Mouse (Mus musculus) kidney, embryonic 16.5 days (tissue): ENCODE measurements around the gene Cdk12. TPM values are rescaled to one million over a fixed set of nuclear protein-coding genes. Genes with fewer than 3 reads are reported as not detected.
A peak's percentile ranks its signal among the peaks of the same experiment; 100 is the strongest.

Experiments
- ATAC-seq: fragments of 200-750 bp; cut with Nextera tagmentation; 2 replicates; pipeline ENCODE4 v1.8.0; 2017; ENCODE audit warnings: moderate TSS enrichment; ENCODE audit not compliant: low FRiP score, low TSS enrichment
- H3K27ac ChIP-seq: fragments of 300-500 bp; sonication (generic); 2 replicates; pipeline ENCODE4 v1.5.1; 2014; ENCODE audit warnings: low read length
- H3K27me3 ChIP-seq: fragments of 300-500 bp; sonication (generic); 2 replicates; pipeline ENCODE4 v1.6.1; 2014; ENCODE audit warnings: low read length, control low read depth, mixed read lengths; ENCODE audit not compliant: insufficient read depth
- H3K36me3 ChIP-seq: fragments of 300-500 bp; sonication (generic); 2 replicates; pipeline ENCODE4 v1.6.1; 2014; ENCODE audit warnings: low read length, control low read depth, mixed read lengths; ENCODE audit not compliant: insufficient read depth
- H3K4me1 ChIP-seq: fragments of 300-500 bp; sonication (generic); 2 replicates; pipeline ENCODE4 v1.6.1; 2014; ENCODE audit warnings: low read length, control low read depth, mixed read lengths; ENCODE audit not compliant: insufficient read depth
- H3K4me2 ChIP-seq: fragments of 300-500 bp; sonication (generic); replicated peaks from 2 replicates; pipeline ENCODE4 v1.6.1; 2014; ENCODE audit warnings: low read depth, low read length
- H3K4me3 ChIP-seq: fragments of 300-500 bp; sonication (generic); 2 replicates; pipeline ENCODE4 v1.5.1; 2014; ENCODE audit warnings: mild to moderate bottlenecking, low read length
- H3K9ac ChIP-seq: fragments of 300-500 bp; sonication (generic); replicated peaks from 2 replicates; pipeline ENCODE4 v1.6.1; 2014; ENCODE audit warnings: low read length
- H3K9me3 ChIP-seq: fragments of 300-500 bp; sonication (generic); 2 replicates; pipeline ENCODE4 v1.6.1; 2016; ENCODE audit warnings: low read length, control low read depth
- WGBS: fragments of 180-500 bp; shearing (Covaris S2); extraction: QIAGEN DNeasy Blood & Tissue Kit; methylation state at CpG from one replicate; pipeline ENCODE4 v1.1.7; 2014; 5-methylcytosine and 5-hydroxymethylcytosine counted together
- polyA plus RNA-seq: library from polyadenylated mRNA; unstranded; fragments of >200 nt; fragmentation: Nextera tagmentation; extraction: Ambion mirVana; gene quantifications from 2 replicates; pipeline ENCODE4 v1.2.1, GENCODE M21; 2015

The Cdk12 gene
- polyA plus RNA-seq, 1 experiment from 2014 or later: 9.2 TPM

- no peaks in the 10 kb centered on the region for H3K4me1 ChIP-seq
- no peaks in the 10 kb centered on the region for H3K36me3 ChIP-seq
- H3K9me3 ChIP-seq: no peaks in the 10 kb centered on the region
- ATAC-seq: no peak
- H3K27me3 ChIP-seq: peaks cover 100% of the 10 kb centered on the region
- no peak overlapping the region for H3K9ac ChIP-seq
- no peak overlapping the region for H3K4me2 ChIP-seq
- H3K27ac ChIP-seq: no peak overlapping the region
- H3K4me3 ChIP-seq: no peak overlapping the region
- WGBS: 8% methylated on average over 12 of the region's 12 CpGs
Measured at GRCm38 (mm10) chr11:98320381-98320780, 117.5 kb downstream of the Cdk12 start.

GRCm38 (mm10) chr11:98320806-98321676 lies 118.2 kb downstream of the Cdk12 start:
- no peaks in the 10 kb centered on the region for H3K36me3 ChIP-seq
- no peaks in the 10 kb centered on the region for H3K4me1 ChIP-seq
- WGBS: 2% methylated on average over 30 of the region's 30 CpGs
- no peak for ATAC-seq
- no peak overlapping the region for H3K4me2 ChIP-seq
- peaks cover 100% of the 10 kb centered on the region for H3K27me3 ChIP-seq
- H3K9ac ChIP-seq: no peak overlapping the region
- no peak overlapping the region for H3K4me3 ChIP-seq
- H3K9me3 ChIP-seq: no peaks in the 10 kb centered on the region
- no peak overlapping the region for H3K27ac ChIP-seq

GRCm38 (mm10) chr11:98321677-98322003 lies 118.8 kb downstream of the Cdk12 start:
- Histone ChIP-seq H3K4me2 (no peak overlapping the region), H3K27ac (no peak overlapping the region), H3K27me3 (peaks cover 100% of the 10 kb centered on the region), H3K4me1 (no peaks in the 10 kb centered on the region), H3K36me3 (no peaks in the 10 kb centered on the region), H3K9me3 (no peaks in the 10 kb centered on the region), H3K4me3 (no peak overlapping the region), H3K9ac (no peak overlapping the region)
- ATAC-seq: no peak
- 4% methylated on average over 5 of the region's 5 CpGs for WGBS

GRCm38 (mm10) chr11:98322159-98322558 lies 119.3 kb downstream of the Cdk12 start:
- peaks cover 100% of the 10 kb centered on the region for H3K27me3 ChIP-seq
- H3K9me3 ChIP-seq: no peaks in the 10 kb centered on the region
- H3K4me3 ChIP-seq: no peak overlapping the region
- no peak overlapping the region for H3K4me2 ChIP-seq
- 0 out of 2 replicates have a peak, but pooled peaks cover 3% of the 10 kb centered on the region for H3K4me1 ChIP-seq
- ATAC-seq: no peak
- no peaks in the 10 kb centered on the region for H3K36me3 ChIP-seq
- WGBS: 0% methylated on average over 1 of the region's 1 CpGs
- H3K9ac ChIP-seq: no peak overlapping the region
- no peak overlapping the region for H3K27ac ChIP-seq

- peaks cover 100% of the 10 kb centered on the region for H3K27me3 ChIP-seq
- no peak overlapping the region for H3K27ac ChIP-seq
- 3% methylated on average over 9 of the region's 10 CpGs for WGBS
- H3K4me3 ChIP-seq: no peak overlapping the region
- H3K9me3 ChIP-seq: no peaks in the 10 kb centered on the region
- H3K4me2 ChIP-seq: no peak overlapping the region
- H3K4me1 ChIP-seq: peaks cover 14% of the 10 kb centered on the region
- ATAC-seq: no peak
- no peaks in the 10 kb centered on the region for H3K36me3 ChIP-seq
- no peak overlapping the region for H3K9ac ChIP-seq
Measured at GRCm38 (mm10) chr11:98323136-98323866, 120.4 kb downstream of the Cdk12 start.

GRCm38 (mm10) chr11:98323933-98324332 lies 121.1 kb downstream of the Cdk12 start:
- under 1% methylated on average over 9 of the region's 9 CpGs for WGBS
- no peak for ATAC-seq

GRCm38 (mm10) chr11:98325191-98325820 lies 122.4 kb downstream of the Cdk12 start:
- 4% methylated on average over 14 of the region's 14 CpGs for WGBS

More at GRCm38 (mm10) chr11:98323933-98324332, 121.1 kb downstream of the Cdk12 start:
- no peak overlapping the region for H3K9ac ChIP-seq
- no peaks in the 10 kb centered on the region for H3K36me3 ChIP-seq
- H3K9me3 ChIP-seq: no peaks in the 10 kb centered on the region
- no peak overlapping the region for H3K4me2 ChIP-seq
- peaks cover 18% of the 10 kb centered on the region for H3K4me1 ChIP-seq
- H3K27ac ChIP-seq: no peak overlapping the region
- H3K4me3 ChIP-seq: no peak overlapping the region
- peaks cover 100% of the 10 kb centered on the region for H3K27me3 ChIP-seq

GRCm38 (mm10) chr11:98325821-98326218 lies 123.0 kb downstream of the Cdk12 start:
- WGBS: 3% methylated on average over 22 of the region's 22 CpGs
- peaks cover 18% of the 10 kb centered on the region for H3K4me1 ChIP-seq

More at GRCm38 (mm10) chr11:98325191-98325820, 122.4 kb downstream of the Cdk12 start:
- Histone ChIP-seq H3K36me3 (no peaks in the 10 kb centered on the region), H3K4me2 (no peak overlapping the region), H3K27me3 (peaks cover 100% of the 10 kb centered on the region), H3K27ac (no peak overlapping the region), H3K4me3 (no peak overlapping the region), H3K4me1 (peaks cover 18% of the 10 kb centered on the region), H3K9ac (no peak overlapping the region), H3K9me3 (no peaks in the 10 kb centered on the region)
- no peak for ATAC-seq

GRCm38 (mm10) chr11:98326741-98327135 lies 123.9 kb downstream of the Cdk12 start:
- Histone ChIP-seq H3K9me3 (no peaks in the 10 kb centered on the region), H3K9ac (no peak overlapping the region), H3K36me3 (no peaks in the 10 kb centered on the region), H3K4me1 (peaks cover 18% of the 10 kb centered on the region), H3K27me3 (peaks cover 100% of the 10 kb centered on the region), H3K27ac (no peak overlapping the region), H3K4me3 (peak overlapping the region; percentile 18; the same call in 1 of the 2 replicates), H3K4me2 (no peak overlapping the region)
- ATAC-seq: no peak
- WGBS: 2% methylated on average over 19 of the region's 19 CpGs

More at GRCm38 (mm10) chr11:98325821-98326218, 123.0 kb downstream of the Cdk12 start:
- H3K27ac ChIP-seq: no peak overlapping the region
- H3K9ac ChIP-seq: no peak overlapping the region
- H3K36me3 ChIP-seq: no peaks in the 10 kb centered on the region
- H3K4me2 ChIP-seq: no peak overlapping the region
- no peaks in the 10 kb centered on the region for H3K9me3 ChIP-seq
- no peak for ATAC-seq
- H3K4me3 ChIP-seq: no peak overlapping the region
- peaks cover 100% of the 10 kb centered on the region for H3K27me3 ChIP-seq
